ENCODE assay signal across 19 mouse cellular contexts in the genomic region with DNA sequence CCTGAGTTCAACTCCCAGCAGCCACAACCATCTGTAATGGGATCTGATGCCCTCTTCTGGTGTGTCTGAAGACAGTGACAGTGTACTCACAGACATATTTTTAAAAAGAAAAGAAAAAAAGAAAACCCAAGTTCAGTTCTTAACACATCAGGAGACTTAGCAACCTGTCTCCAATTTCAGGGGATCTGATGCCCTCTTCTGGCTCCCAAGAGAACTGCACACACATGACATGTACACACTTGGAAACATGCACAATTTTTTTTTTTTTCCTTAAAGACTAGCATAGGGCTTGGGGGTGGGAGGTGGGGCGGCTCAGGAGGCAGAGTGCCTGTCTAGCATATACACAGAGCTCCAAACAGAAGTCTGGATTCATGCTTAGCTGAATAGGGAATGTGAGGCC. TPM values are rescaled to one million over a fixed set of nuclear protein-coding genes. Genes with fewer than 3 reads are reported as not detected.
A peak's percentile ranks its signal among the peaks of the same experiment; 100 is the strongest.
DNase-seq lines count a peak whose midpoint lies in the region; ATAC-seq and TF ChIP-seq lines count a peak whose summit lies in the region.
"Had no signal": no experiment of that assay in that cellular context is flagged by ENCODE, and none has a peak within 500 bp of the region (broad histone marks: within the 10 kb centered on the region; RNA-seq: fewer than 3 reads in every experiment).

No protein-coding gene starts in this region.

- no peak for TF ChIP-seq EP300 in heart, adult 2 months (IDR thresholded peaks at IDR 0.05; ENCODE audit: insufficient read depth, low read depth, low read length)
- TF ChIP-seq EP300 in liver, postnatal 0 days (IDR thresholded peaks at IDR 0.05; ENCODE audit: low read depth): no peak
- no peak for TF ChIP-seq EP300 in MEL (IDR thresholded peaks at IDR 0.05; ENCODE audit: low read depth in 1 of 2, low read length in 2 of 2)

- H3K4me3 ChIP-seq in heart, adult 2 months: no peak overlapping the region
- H3K4me3 ChIP-seq in heart, embryonic 10.5 days: no peak overlapping the region
- no peak overlapping the region for H3K4me3 ChIP-seq in liver, postnatal 0 days (ENCODE audit: low read depth, low read length)
- no peak overlapping the region for H3K4me3 ChIP-seq in liver, embryonic 11.5 days (ENCODE audit: low read depth, low read length)
- H3K4me3 ChIP-seq in MEL (ENCODE audit: control insufficient read depth in 1 of 2, insufficient read depth in 1 of 2, low read depth in 2 of 2, low read length in 2 of 2): no peak overlapping the region
- no peak overlapping the region for H3K4me3 ChIP-seq in midbrain, embryonic 15.5 days
- H3K4me3 ChIP-seq in forebrain, embryonic 10.5 days: no peak overlapping the region
- H3K4me3 ChIP-seq: embryonic facial prominence, embryonic 15.5 days; limb, embryonic 12.5 days; lung, embryonic 15.5 days had no signal

- no peak overlapping the region for H3K27ac ChIP-seq in heart, adult 2 months
- H3K27ac ChIP-seq in heart, embryonic 10.5 days: no peak overlapping the region
- no peak overlapping the region for H3K27ac ChIP-seq in liver, postnatal 0 days (ENCODE audit: low read depth)
- H3K27ac ChIP-seq in liver, embryonic 11.5 days (ENCODE audit: low read depth, low read length): no peak overlapping the region
- no peak overlapping the region for H3K27ac ChIP-seq in MEL (ENCODE audit: control insufficient read depth, low read depth, low read length)
- H3K27ac ChIP-seq in midbrain, embryonic 15.5 days: peak overlapping the region; percentile 60
- H3K27ac ChIP-seq in forebrain, embryonic 10.5 days: no peak overlapping the region
- H3K27ac ChIP-seq: embryonic facial prominence, embryonic 15.5 days; lung, embryonic 15.5 days had no signal

- TF ChIP-seq CTCF in heart, adult 2 months (IDR thresholded peaks at IDR 0.05): peak; percentile 27
- TF ChIP-seq CTCF in liver, postnatal 0 days (IDR thresholded peaks at IDR 0.05; ENCODE audit: low read depth): peak; percentile 44
- TF ChIP-seq CTCF in MEL (IDR thresholded peaks at IDR 0.05 in 2 of 3, conservative IDR thresholded peaks at IDR 0.05 in 1 of 3; ENCODE audit: control insufficient read depth in 1 of 3, insufficient read depth in 1 of 3, low read depth in 2 of 3, low read length in 3 of 3, poor library complexity in 1 of 3, severe bottlenecking in 1 of 3): peak; percentile 20 to 42 (median 33); a peak in 4 of 6 replicates

- DNase-seq in heart, adult 2 months: no peak
- no peak for DNase-seq in heart, embryonic 10.5 days (ENCODE audit: low spot score)
- no peak for DNase-seq in liver, postnatal 0 days
- DNase-seq in liver, embryonic 11.5 days (ENCODE audit: low spot score): no peak
- peak; percentile 48 for DNase-seq in MEL (ENCODE audit: low read depth, low spot score)
- DNase-seq in forebrain, embryonic 10.5 days (ENCODE audit: extremely low spot score, low spot score): no peak
- DNase-seq in cerebellum, adult 11 months: no peak
- DNase-seq: adrenal gland, postnatal 36 days; cerebellum, adult 11-12 months; gastrocnemius, postnatal 14 days; kidney, adult 2 months; right cerebral cortex, postnatal 25 days; thymus, postnatal 25 days had no signal

- H3K36me3 ChIP-seq in heart, adult 2 months (ENCODE audit: control insufficient read depth, insufficient read depth, low read length): no peaks in the 10 kb centered on the region
- no peaks in the 10 kb centered on the region for H3K36me3 ChIP-seq in heart, embryonic 10.5 days
- H3K36me3 ChIP-seq in liver, postnatal 0 days (replicated peaks; ENCODE audit: insufficient read depth, low read length): no peaks in the 10 kb centered on the region
- no peaks in the 10 kb centered on the region for H3K36me3 ChIP-seq in liver, embryonic 11.5 days (ENCODE audit: control insufficient read depth, insufficient read depth, low read length)
- no peaks in the 10 kb centered on the region for H3K36me3 ChIP-seq in MEL (ENCODE audit: control insufficient read depth in 1 of 2, insufficient read depth in 2 of 2, low read length in 2 of 2)
- H3K36me3 ChIP-seq in midbrain, embryonic 15.5 days (replicated peaks): no peaks in the 10 kb centered on the region
- H3K36me3 ChIP-seq in forebrain, embryonic 10.5 days (replicated peaks): no peaks in the 10 kb centered on the region
- H3K36me3 ChIP-seq: embryonic facial prominence, embryonic 15.5 days; limb, embryonic 12.5 days; lung, embryonic 15.5 days had no signal

- TF ChIP-seq RAD21 in MEL (IDR thresholded peaks at IDR 0.05; ENCODE audit: low read depth, low read length): peak; percentile 31

- ATAC-seq in liver, postnatal 0 days: no peak
- ATAC-seq in liver, embryonic 11.5 days (replicated peaks; ENCODE audit: low FRiP score): no peak
- no peak for ATAC-seq in midbrain, embryonic 15.5 days (replicated peaks)
- ATAC-seq: forebrain, embryonic 14.5 days had no signal

- H3K79me2 ChIP-seq in heart, adult 2 months (replicated peaks; ENCODE audit: control insufficient read depth, insufficient read depth, low read length): no peaks in the 10 kb centered on the region
- no peaks in the 10 kb centered on the region for H3K79me2 ChIP-seq in MEL (ENCODE audit: control insufficient read depth, insufficient read depth, low read length, poor library complexity)

- WGBS in heart, adult 2 months: 82% methylated on average over 1 of the region's 1 CpGs
- WGBS in heart, embryonic 10.5 days: 87% methylated on average over 1 of the region's 1 CpGs
- 60% methylated on average over 1 of the region's 1 CpGs for WGBS in liver, postnatal 0 days (ENCODE audit: insufficient replicate concordance)
- WGBS in liver, embryonic 11.5 days: 58% methylated on average over 1 of the region's 1 CpGs
- 68% methylated on average over 1 of the region's 1 CpGs for WGBS in midbrain, embryonic 15.5 days
- 84% methylated on average over 1 of the region's 1 CpGs for whole genome bisulfite sequencing in forebrain, embryonic 10.5 days

- no peak for TF ChIP-seq POLR2A in heart, adult 2 months (IDR thresholded peaks at IDR 0.05; ENCODE audit: insufficient read depth, low read depth, low read length)
- TF ChIP-seq POLR2A in MEL (IDR thresholded peaks at IDR 0.05; ENCODE audit: control insufficient read depth in 1 of 2, insufficient read depth in 1 of 2, low read depth in 1 of 2, low read length in 2 of 2, poor library complexity in 1 of 2): no peak

- H3K9ac ChIP-seq in heart, adult 2 months (ENCODE audit: low read depth, low read length): no peak overlapping the region
- no peak overlapping the region for H3K9ac ChIP-seq in liver, postnatal 0 days (replicated peaks)
- H3K9ac ChIP-seq in liver, embryonic 11.5 days (ENCODE audit: low read depth, low read length): no peak overlapping the region
- H3K9ac ChIP-seq in MEL (ENCODE audit: control insufficient read depth, low read depth, low read length, poor library complexity, severe bottlenecking): no peak overlapping the region
- no peak overlapping the region for H3K9ac ChIP-seq in midbrain, embryonic 15.5 days
- H3K9ac ChIP-seq: embryonic facial prominence, embryonic 15.5 days; limb, embryonic 12.5 days; lung, embryonic 15.5 days had no signal

- H3K4me1 ChIP-seq in heart, adult 2 months (ENCODE audit: control insufficient read depth, insufficient read depth, low read length): no peaks in the 10 kb centered on the region
- H3K4me1 ChIP-seq in heart, embryonic 10.5 days: peaks cover 16% of the 10 kb centered on the region; the same call in 1 of the 2 replicates
- no peaks in the 10 kb centered on the region for H3K4me1 ChIP-seq in liver, postnatal 0 days (ENCODE audit: insufficient read depth)
- no peaks in the 10 kb centered on the region for H3K4me1 ChIP-seq in liver, embryonic 11.5 days (replicated peaks; ENCODE audit: control insufficient read depth, insufficient read depth, low read length)
- no peaks in the 10 kb centered on the region; a peak in 1 of 4 replicates for H3K4me1 ChIP-seq in MEL (ENCODE audit: control insufficient read depth in 1 of 2, insufficient read depth in 2 of 2, low read length in 2 of 2)
- H3K4me1 ChIP-seq in midbrain, embryonic 15.5 days: peaks cover 14% of the 10 kb centered on the region
- H3K4me1 ChIP-seq in forebrain, embryonic 10.5 days: peaks cover 40% of the 10 kb centered on the region

- H3K27me3 ChIP-seq in heart, adult 2 months (ENCODE audit: control insufficient read depth, insufficient read depth, low read length): no peaks in the 10 kb centered on the region
- H3K27me3 ChIP-seq in heart, embryonic 10.5 days (ENCODE audit: insufficient read depth, poor library complexity, severe bottlenecking): 0 out of 2 replicates have a peak, but pooled peaks cover 8% of the 10 kb centered on the region
- no peaks in the 10 kb centered on the region for H3K27me3 ChIP-seq in liver, postnatal 0 days (ENCODE audit: insufficient read depth, low read length)
- 0 out of 2 replicates have a peak, but pooled peaks cover 3% of the 10 kb centered on the region for H3K27me3 ChIP-seq in liver, embryonic 11.5 days (replicated peaks; ENCODE audit: control insufficient read depth, insufficient read depth, low read length)
- no peaks in the 10 kb centered on the region for H3K27me3 ChIP-seq in MEL (ENCODE audit: control insufficient read depth in 1 of 2, insufficient read depth in 2 of 2, low read length in 2 of 2)
- H3K27me3 ChIP-seq in midbrain, embryonic 15.5 days (replicated peaks): no peaks in the 10 kb centered on the region
- H3K27me3 ChIP-seq in forebrain, embryonic 10.5 days (ENCODE audit: poor library complexity, severe bottlenecking): peaks cover 7% of the 10 kb centered on the region; the same call in 1 of the 2 replicates
- H3K27me3 ChIP-seq: embryonic facial prominence, embryonic 15.5 days; lung, embryonic 15.5 days had no signal

- intact Hi-C loops in heart, adult 2 months (cut with DNase I): no loop called here

- no peak overlapping the region for H3K4me2 ChIP-seq in liver, postnatal 0 days (ENCODE audit: low read depth, low read length)
- no peak overlapping the region for H3K4me2 ChIP-seq in liver, embryonic 11.5 days
- no peak overlapping the region for H3K4me2 ChIP-seq in midbrain, embryonic 15.5 days
- H3K4me2 ChIP-seq: embryonic facial prominence, embryonic 15.5 days; lung, embryonic 15.5 days had no signal

- no peaks in the 10 kb centered on the region for H3K9me3 ChIP-seq in heart, embryonic 10.5 days
- H3K9me3 ChIP-seq in liver, postnatal 0 days (ENCODE audit: low read length): no peaks in the 10 kb centered on the region
- no peaks in the 10 kb centered on the region for H3K9me3 ChIP-seq in liver, embryonic 11.5 days (ENCODE audit: control insufficient read depth, low read length)
- H3K9me3 ChIP-seq in MEL (replicated peaks; ENCODE audit: insufficient read depth, low read length): no peaks in the 10 kb centered on the region
- no peaks in the 10 kb centered on the region for H3K9me3 ChIP-seq in midbrain, embryonic 15.5 days
- H3K9me3 ChIP-seq in forebrain, embryonic 10.5 days: peaks cover 6% of the 10 kb centered on the region; the same call in 1 of the 2 replicates
- H3K9me3 ChIP-seq: embryonic facial prominence, embryonic 15.5 days; lung, embryonic 15.5 days had no signal

RNA-seq across cellular contexts. Expression of gene Tcp11, which starts 20.2 kb away (rescaled TPM):
- total RNA-seq in heart, adult 2 months (2021): not detected
- 1.4 and 1.8 TPM in 2 replicates for polyA plus RNA-seq in heart, adult 2 months (2012; rRNA removed)
- 0.59 and 0.67 TPM in 2 replicates for polyA plus RNA-seq in heart, embryonic 10.5 days (2016; fragmentation: Nextera tagmentation; extraction: Ambion mirVana)
- polyA plus RNA-seq in liver, postnatal 0 days (2015; fragmentation: Nextera tagmentation; extraction: Ambion mirVana): 0.07 TPM in 1 of 2 replicates, not detected in the other
- polyA plus RNA-seq in liver, embryonic 11.5 days (2014; fragmentation: Nextera tagmentation; extraction: Ambion mirVana): 0.61 and 0.97 TPM in 2 replicates
- 0.46 and 0.50 TPM in 2 replicates for total RNA-seq in MEL (2012; rRNA removed)
- under 1 TPM in 1 of 2 experiments, not detected in 1; 0.82 TPM for polyA plus RNA-seq in MEL (2012; ENCODE audit: insufficient read depth in 1 of 2, insufficient read length in 2 of 2, low read depth in 1 of 2, low replicate concordance in 2 of 2, missing spikeins in 1 of 2)
- polyA plus RNA-seq in midbrain, embryonic 15.5 days (2015; fragmentation: Nextera tagmentation; extraction: Ambion mirVana): 1.9 and 2.2 TPM in 2 replicates
- 0.68 and 0.85 TPM in 2 replicates for polyA plus RNA-seq in forebrain, embryonic 10.5 days (2016; fragmentation: Nextera tagmentation; extraction: Ambion mirVana)
- total RNA-seq: adrenal gland, postnatal 36 days; gastrocnemius, postnatal 14 days had no signal
- polyA plus RNA-seq: C2C12 had no signal

RNA-seq across cellular contexts. Expression of gene Scube3, which starts 41.3 kb away (rescaled TPM):
- 1 to 10 TPM in 1 of 2 experiments, under 1 TPM in 1; 0.99 to 1.0 TPM for total RNA-seq in heart, adult 2 months (2021)
- 1.3 and 1.6 TPM in 2 replicates for polyA plus RNA-seq in heart, adult 2 months (2012; rRNA removed)
- 2.1 and 5.5 TPM in 2 replicates for polyA plus RNA-seq in heart, embryonic 10.5 days (2016; fragmentation: Nextera tagmentation; extraction: Ambion mirVana)
- polyA plus RNA-seq in liver, postnatal 0 days (2015; fragmentation: Nextera tagmentation; extraction: Ambion mirVana): 0.05 and 0.06 TPM in 2 replicates
- 2.6 TPM in 2 replicates for polyA plus RNA-seq in liver, embryonic 11.5 days (2014; fragmentation: Nextera tagmentation; extraction: Ambion mirVana)
- 0.03 and 0.04 TPM in 2 replicates for total RNA-seq in MEL (2012; rRNA removed)
- polyA plus RNA-seq in MEL (2012; ENCODE audit: insufficient read depth in 1 of 2, insufficient read length in 2 of 2, low read depth in 1 of 2, low replicate concordance in 2 of 2, missing spikeins in 1 of 2): under 1 TPM in 1 of 2 experiments, not detected in 1; 0.03 TPM
- polyA plus RNA-seq in midbrain, embryonic 15.5 days (2015; fragmentation: Nextera tagmentation; extraction: Ambion mirVana): 6.0 and 6.4 TPM in 2 replicates
- polyA plus RNA-seq in forebrain, embryonic 10.5 days (2016; fragmentation: Nextera tagmentation; extraction: Ambion mirVana): 11.5 and 13.9 TPM in 2 replicates
